Mouse (Mus musculus) gastrocnemius, postnatal 14 days (tissue): ENCODE measurements around the gene Apob. TPM values are rescaled to one million over a fixed set of nuclear protein-coding genes. Genes with fewer than 3 reads are reported as not detected.
"Not testable (repeated sequence)": the region's sequence is repeated elsewhere in the genome, so short reads cannot be mapped to it uniquely, and the experiment has no call there.

Experiments used
- DNase-seq: peaks from one replicate; pipeline ENCODE4 v3.0.0; 2021; ENCODE audit warnings: mixed read lengths
- intact Hi-C: fragments of 180-260 bp; cut with DNase I; formaldehyde crosslinking; loops from one replicate; pipeline ENCODE4 v1.15.1; 2025; ENCODE audit warnings: low total_unique reads
- long read RNA-seq, 2 experiments: library from polyadenylated mRNA; stranded (forward); transcript quantifications; one replicate each; pipeline ENCODE4 v2.0.0; 2021
- total RNA-seq, 2 experiments: library from RNA; stranded (reverse); gene quantifications; 2 replicates each; pipeline ENCODE4 v1.2.3; 2021

Apob gene
- under 1 TPM; 0.04 to 0.07 TPM for total RNA-seq
- long read RNA-seq, experiment 1: 0 reads
- long read RNA-seq, experiment 2: 0 reads

DNA sequence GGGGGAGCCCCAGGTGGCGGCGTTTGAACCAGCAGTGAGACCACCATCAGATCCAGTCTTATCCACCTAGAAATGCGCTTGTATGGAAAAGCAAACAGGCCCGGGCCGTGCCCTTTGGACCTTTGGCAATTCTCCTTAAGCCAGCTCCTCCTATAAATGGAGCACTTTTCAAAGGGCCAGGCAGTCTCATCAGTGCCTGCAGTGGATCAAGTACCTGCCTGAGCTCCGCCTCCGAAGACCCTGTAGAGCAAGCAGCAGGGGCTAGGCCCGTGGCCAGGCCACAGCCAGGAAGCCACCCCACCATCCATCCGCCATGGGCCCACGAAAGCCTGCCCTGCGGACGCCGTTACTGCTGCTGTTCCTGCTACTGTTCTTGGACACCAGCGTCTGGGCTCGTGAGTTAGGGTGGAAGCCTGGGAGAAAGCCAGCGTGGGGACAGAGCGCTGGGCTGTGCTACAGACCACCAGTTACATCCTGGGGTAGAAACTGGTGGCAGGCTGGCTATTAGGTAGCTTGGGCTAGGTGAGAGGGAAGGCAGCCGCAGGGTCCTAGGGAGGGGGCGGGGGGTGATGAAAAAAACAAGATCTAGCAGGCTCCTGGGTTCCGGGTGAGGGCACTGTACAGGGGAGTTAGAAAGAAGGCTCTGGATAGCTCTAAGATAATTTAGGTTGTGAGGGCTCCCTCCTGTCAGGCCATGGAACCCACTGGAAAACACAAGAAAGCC is at the start of gene Apob:
TSS of gene Apob (plus strand) at position 183 of the 724 bp plus-strand sequence.
- intact Hi-C loops: no loop called here
- DNase-seq: peak; percentile 4

DNA sequence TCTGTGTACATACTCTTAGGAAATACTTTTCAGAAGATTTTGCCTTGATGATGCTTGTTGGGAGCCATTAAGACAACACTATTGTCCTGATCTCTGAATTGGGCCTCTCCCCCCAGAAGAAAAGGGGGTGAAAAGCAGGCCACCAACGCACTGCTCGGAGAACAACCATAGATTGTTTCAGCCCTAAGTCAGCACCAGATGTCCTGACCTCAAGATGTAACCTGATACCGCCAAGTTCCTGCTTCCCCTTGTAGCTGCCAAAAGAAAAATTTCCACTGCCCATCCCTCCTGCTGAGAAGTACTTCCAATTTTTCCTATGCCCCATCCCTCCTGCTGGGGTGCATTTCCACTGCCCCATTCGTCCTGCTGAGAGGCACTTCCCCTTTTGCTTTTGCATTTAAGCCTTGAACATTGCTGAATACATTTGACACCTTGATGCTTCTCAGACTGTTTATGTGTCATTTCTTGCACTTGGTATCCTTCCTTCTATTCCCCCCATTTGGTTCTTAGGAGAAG is 45.0 kb upstream of the Apob start:
- intact Hi-C loops: no loop called here
- no peak for DNase-seq

DNA sequence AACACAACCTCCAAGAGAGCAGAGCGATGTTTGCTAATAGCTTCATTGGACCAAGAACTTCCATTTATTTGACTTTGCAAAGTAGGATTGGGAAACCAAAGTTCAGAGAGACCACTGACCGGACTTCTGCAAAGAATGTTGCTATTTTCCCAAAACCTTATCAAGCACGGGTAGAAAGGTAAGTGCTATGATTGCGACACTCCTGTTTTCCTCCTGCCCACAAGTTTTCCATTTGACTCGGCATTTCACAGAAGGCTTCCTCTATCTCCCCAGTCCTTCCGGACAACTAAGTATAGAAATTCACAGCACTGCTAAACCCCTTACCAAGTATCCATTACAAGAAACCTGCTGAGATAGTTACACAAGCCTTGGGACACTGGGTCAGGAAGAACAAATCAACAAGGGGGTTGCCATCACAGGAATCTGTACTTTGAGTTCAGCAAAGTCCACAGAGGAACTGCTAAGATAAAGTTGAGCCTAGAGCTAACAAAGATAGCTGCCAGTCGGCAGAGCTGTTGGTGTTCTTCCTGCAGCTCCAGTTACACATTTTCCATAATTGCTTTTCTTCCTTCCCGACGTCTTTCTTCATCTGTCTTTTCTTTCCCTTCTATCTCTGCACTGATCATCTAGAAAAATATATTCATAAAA is 27.2 kb upstream of the Apob start:
- intact Hi-C loops: no loop called here
- no peak for DNase-seq

DNA sequence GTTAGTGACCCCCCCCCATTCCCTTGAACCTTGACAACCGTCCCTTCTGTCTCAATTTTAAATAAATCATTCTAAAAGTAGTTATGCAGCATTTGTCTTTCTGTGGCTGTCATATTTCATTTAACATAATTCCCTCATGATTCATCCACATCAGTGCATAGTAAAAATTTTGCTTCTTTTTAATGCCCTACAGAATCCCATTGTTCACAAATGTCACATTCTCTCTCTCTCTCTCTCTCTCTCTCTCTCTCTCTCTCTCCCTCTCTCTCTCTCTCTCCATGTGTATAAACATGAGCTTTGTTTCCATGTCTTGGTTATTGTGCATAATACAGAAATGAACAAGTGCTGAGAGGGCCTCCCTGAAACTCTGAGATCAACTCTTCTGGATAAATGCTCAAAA is 18.6 kb upstream of the Apob start:
- no peak for DNase-seq
- intact Hi-C loops: no loop called here

DNA sequence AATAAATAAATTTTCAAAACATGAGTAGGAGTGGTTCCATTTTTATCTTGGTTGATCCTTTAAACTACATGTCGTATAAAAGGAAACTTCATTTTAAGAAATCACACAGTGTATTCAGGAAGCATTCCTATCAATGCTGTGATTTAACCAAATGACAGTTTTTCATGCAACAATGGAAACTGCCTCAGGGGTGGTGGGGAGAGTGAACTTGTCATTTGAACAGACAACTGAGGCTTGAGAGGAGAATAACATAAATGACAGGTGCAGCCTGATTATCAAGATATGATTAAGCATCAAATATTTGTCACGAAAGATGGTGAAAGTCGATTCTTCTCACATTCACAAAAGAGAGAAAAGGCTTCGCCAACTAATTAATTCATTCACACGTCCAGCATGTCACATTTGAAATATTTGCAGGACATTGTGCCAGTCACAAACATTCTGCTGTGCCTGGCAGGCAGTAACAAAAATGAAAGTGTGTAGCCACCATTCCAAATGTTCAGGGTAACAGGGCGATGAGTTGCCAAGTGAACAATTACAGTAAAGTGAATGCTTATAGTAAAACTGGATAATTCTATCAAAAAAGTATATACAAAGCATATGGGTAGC is 18.0 kb upstream of the Apob start:
- DNase-seq: no peak
- intact Hi-C loops: no loop called here

DNA sequence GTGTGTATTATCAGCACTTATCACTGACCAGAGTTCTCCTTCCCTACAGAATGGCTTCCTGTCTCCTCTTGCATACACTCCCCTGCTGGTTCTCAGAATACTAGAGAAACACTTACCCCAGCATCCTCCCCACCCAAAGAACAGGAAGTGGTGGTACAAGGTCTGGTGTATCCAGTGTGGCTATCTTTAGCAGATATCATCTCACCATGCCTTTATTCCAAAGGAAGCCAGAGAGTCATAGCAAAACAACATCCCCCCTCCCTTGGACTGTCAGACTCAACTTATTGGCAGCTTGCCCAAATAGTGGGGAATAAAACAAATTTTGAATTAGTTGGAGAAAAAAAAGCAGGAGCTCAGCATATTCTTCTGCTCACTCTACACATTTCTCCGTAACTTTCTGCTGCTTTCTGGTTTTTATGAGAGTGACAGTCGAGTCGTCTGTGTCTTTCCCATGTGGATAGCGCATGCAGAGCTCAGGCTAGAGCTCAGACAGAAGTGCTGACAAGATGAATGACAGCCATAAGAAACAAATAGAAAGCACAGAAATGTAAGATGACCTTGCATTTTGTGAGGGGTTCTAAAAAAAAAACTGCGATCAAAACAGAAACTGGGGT is 15.0 kb upstream of the Apob start:
- intact Hi-C loops: no loop called here
- DNase-seq: no peak

DNA sequence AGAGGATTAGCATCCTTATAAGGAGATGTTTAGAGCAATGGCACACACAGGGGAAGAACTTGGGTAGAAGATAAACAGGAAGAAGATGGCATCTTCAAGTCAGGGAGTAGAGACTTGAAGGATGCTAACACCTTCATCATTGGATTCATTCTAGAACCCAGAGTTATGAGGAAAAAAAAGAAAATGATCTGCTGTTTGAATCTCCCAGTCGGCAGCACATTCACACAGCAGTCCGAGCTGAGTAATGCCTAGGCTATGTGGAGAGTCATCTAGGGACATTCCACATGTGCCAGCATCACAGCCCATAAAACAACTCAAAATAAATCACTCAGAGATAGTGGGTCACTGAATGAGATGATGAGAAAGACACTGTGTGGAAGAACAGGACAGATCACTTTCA is 10.2 kb upstream of the Apob start:
- intact Hi-C loops: no loop called here
- DNase-seq: no peak

DNA sequence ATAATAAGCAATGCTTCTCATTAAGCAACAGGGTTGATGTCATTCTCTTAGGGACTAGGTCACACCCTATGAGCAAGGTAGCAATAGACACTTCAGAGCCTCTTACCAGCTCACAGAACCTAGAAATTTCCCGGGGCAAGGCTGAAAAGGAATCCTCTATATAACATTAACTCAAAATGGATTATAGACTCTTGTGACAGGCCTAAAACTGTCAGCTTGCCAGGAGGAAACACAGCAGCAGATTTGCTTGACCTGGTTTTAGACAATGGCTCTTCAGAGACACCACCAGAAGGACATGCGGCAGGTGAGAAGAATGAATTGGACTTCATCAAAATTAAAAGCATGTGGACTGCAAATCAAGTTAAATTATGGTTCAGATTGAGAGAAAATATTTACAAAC is 7.1 kb upstream of the Apob start:
- DNase-seq: no peak
- intact Hi-C loops: loop anchor here (5.0 kb wide), 1 partner anchor 1722 kb away; no protein-coding TSS in a partner anchor

DNA sequence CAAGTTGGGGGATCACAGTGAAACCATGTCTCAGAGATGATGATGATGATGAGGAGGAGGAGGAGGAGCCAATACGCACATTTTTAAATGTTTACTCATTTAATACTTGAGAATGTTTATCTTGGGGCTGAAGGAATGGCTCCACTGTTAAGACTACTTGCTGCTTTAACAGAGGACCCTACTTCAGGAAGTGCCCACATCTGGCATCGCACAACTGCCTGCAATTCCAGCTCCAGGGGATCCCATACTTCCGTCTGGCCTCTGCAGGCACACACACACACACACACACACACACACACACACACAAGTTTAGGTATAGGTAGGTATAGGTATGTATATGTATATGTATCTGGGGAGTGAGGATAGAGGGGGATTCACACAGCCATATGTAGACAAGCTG is 6.6 kb upstream of the Apob start:
- no peak for DNase-seq
- intact Hi-C loops: loop anchor here (5.0 kb wide), 1 partner anchor 1721 kb away; no protein-coding TSS in a partner anchor

DNA sequence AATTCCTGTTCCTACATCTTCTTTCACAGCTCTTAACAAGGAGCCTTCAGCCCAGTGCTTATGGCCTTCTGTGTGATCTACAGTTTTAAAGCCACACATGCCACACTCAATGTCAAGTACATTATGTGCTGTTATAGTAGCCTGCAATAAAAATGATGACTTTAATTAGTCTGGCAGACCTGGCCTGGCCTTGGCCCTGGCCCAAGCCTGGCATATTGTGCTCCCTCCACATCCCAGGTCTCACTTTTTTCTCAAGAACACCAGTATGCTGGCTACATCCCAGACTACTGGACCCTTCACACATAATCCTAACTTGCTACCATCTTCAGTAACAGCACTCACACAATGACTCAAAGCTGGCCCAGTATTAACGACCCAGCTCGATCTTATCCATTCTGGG is 5.7 kb upstream of the Apob start:
- intact Hi-C loops: loop anchor here (5.0 kb wide), 1 partner anchor 1721 kb away; no protein-coding TSS in a partner anchor
- no peak for DNase-seq

DNA sequence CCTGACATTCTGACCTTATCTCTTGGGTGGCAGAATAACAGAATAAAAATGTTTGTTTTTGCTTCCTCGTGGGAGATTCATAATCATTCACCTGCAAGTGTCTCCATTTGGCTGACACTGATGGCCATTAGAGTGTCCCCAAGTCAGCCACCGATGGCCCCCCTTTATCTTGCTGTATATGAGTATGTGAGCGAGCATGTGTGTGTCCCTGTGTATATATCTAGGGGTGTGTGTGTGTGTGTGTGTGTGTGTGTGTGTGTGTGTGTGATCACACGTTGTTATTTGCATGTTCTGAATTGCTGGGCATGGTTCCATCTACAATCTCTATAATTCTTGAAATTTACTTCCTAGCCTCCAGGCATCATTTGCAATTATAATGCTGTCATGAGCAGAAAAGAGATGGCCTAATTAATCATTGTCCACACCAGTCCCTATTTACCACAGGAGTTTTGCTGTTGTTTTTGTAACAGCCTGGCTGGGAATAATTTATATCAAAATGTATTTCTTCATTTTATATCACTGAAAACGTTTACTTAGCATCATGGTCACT is 3.6 kb upstream of the Apob start:
- intact Hi-C loops: loop anchor here (5.0 kb wide), 1 partner anchor 1718 kb away; no protein-coding TSS in a partner anchor
- DNase-seq: no peak

DNA sequence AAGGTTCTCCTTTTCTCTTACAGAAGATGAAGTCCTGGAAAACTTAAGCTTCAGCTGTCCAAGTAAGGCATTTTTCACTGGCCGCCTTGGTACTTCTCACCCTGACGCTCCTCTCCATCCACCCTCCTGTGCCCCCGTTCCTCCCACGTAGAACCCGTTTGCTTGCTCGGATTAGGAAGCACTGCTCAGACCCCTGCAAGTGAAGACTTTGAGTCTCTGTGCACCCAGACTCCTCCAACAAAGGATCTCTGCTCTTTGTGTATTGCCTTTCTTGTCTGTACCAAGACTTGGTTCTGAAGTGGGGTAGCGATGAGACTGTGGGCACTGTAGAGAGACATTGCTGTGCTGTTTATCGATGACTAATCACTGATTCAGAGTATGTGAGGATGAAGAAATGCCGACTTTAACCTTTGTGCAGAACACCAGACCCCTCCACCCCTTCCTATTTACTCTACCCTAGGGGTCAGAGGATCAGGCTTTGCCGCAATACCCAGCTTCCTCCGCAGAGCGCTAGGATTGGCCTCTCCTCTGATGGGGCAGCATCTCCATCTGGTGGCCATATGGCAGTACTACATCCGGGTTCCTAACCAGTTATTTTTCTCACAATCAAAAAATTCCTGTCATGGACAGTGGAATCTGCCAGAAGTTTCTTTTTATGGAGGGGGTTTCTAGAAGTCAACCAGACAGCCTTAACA is 889 bp downstream of the Apob start:
- DNase-seq: peak; percentile 32

DNA sequence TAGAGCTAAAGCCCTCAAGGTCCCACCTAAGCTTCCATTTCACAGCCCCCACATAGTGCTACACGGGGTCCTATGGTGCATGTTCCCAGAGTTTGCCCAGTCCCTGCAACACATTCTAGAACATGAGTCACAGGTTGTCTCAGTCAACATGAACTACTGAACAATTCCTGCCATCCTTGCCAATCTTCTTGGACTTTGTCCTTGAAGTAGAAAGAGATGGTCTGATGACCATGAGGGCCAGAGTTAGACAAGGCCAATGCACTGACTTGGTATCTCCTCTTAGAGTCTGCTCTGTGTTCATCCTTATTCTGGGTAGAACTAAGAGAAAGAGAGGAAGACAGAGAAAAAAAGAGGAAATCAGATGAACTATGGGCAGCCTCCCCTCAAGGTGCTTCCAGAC is 7.0 kb downstream of the Apob start:
- DNase-seq: no peak
- intact Hi-C loops: no loop called here

More for the DNA sequence above, 889 bp downstream of the Apob start:
- intact Hi-C loops: no loop called here

DNA sequence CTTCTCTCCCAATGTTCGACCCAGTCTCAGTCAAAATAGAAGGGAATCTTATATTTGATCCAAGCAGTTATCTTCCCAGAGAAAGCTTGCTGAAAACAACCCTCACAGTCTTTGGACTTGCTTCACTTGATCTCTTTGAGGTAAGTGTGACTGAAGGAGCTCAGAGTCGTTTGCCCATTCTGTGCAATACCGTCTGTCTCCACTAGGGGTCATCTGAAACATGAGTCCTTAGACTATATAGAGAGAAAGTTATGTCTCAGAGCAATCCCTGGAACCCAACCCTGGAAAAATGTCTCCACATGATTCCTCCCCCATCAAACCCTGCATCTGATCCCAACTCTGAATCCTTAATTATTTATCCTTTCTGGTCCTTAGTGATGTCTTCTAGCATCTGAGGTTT is 13.4 kb downstream of the Apob start:
- intact Hi-C loops: loop anchor here (5.0 kb wide), 1 partner anchor 311 kb away; the partner anchor contains the start of gene Gdf7
- peak; percentile 12 for DNase-seq

DNA sequence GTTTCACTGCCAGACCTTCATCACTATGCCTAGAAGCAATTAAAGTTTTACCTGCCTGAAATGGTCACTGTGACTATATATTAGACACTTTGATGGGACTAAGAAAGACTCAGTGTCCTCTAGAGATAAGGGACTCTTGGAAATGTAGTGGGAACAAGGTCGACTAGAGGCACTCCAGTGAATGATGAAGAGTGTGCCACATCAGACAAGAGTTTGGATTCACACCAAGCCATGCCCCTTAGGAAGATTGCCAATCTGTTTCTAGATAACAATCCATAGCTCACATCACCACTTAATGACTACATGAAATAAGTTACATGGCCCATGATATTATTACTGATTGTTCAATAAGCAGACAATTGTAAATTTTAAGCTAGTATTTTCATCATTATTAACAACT is 14.1 kb downstream of the Apob start:
- intact Hi-C loops: loop anchor here (5.0 kb wide), 1 partner anchor 311 kb away; the partner anchor contains the start of gene Gdf7
- no peak for DNase-seq

DNA sequence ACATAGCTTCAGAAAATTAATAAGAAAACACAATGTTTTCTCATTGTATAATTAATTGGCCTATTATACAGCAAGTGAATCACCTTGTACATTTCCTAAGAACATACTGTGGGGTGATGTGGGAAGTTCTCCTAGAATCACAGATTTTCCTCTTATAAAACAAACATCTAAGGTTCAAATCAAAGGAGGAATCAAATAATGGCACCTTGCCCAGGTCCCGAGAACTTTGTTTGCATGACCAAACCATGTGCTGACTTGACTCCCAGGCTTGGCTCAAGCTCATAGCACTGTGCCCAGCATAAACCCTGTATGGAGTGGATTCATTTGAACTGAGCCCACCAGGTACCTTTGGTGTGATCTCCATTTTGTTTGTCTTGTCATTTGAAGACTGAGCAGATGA is 43.5 kb downstream of the Apob start:
- intact Hi-C loops: no loop called here
- DNase-seq: no peak

DNA sequence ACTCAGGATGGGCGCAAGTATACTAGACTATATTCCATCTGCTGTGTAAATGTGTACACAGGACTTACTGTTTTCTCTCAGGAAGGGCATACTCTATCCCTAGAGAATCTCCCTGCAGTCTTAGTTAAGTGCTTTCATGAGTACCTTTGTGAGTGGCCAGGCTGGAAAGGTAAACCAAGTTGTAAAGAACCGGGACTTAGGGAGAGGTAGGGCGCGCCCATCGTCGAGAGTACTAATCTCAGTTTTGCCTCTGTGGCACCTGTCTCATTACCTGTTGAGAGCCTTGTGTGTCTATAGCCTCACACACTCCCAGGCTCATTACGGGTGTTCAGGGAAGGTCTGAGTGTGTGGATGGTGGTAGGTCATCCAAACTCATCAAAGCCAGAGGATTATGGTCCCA is 52.1 kb downstream of the Apob start:
- no peak for DNase-seq
- intact Hi-C loops: no loop called here

DNA sequence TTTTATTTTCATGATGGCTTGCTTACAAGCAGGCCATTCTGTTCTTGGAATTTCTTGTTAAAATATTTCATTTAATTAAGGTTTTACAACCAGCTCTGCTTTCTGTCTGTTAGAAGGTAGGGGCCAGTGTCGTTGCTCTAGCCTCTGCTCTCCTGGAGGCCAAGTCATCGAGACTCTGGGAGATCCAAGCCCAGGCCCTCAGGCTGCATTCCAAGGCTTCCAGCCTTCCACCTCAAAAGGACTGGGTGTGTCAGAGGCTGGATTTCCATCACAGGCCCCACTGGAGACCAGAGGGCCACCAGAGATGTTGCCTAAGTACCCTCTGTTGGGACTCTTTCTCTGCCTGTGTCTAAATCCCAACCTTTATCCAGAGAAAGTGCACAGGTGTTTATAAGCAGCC is 52.6 kb downstream of the Apob start:
- DNase-seq: no peak
- intact Hi-C loops: no loop called here

DNA sequence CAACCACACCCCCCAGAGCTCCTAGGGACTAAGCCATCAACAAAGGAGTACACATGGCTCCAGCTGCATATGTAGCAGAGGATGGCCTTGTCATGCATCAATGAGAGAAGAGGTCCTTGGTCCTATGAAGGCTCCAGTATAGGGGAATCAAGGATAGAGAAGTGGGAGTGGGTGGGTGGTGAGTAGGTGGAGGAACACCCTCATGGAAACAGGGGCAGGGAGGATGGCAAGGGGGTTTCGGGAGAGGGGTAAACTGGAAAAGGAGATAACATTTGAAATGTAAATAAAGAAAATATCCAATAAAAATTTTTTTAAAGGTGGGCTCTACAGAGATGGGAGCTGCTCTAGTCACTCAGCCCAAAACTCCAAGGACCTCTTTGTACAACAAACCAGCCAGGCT is 53.7 kb downstream of the Apob start:
- DNase-seq, intact Hi-C loops: not testable (repeated sequence)
